Mouse (Mus musculus): ENCODE measurements at regions not wholly inside any gene's neighbourhood (a gene's known extent, or its start where the extent isn't known, plus 50 kb on each side); places are given as distances from the start of the nearest gene placed in this dataset.

DNA sequence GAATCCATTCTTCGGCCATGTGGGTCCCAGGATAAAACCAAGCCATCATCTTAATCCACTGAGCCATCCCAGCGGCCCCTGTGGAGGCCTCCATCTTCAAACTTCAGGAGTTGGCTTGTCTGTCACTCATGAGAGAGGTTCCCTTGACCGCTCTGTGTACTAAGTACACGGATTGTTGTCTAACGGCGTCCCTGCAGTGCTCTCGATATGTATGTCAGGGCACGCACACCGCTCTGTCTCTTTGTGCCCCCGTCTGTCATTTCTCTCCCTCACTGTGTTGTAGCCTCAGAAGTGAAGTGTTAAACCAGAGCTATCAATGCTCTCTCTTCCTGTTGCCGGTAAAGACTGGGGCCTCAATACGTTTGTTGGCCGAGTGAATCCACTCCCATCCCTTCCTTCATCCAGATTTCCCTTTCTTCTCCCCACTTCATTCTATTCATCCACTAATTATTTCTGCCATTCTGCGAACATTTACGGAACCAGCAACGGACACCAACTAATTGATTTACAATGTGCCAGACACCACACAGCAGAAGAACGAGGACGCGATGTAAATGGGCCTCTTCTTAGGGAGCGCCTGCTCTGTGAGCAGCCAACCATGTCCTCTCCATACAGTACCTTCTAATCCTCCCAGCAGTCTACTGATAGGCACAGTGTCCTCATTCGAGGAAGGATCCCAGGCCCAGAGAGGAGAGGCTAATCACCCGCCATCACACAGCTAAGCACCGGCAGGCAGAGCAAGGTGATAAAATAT, 199.6 kb downstream of the Gm11011 start:
- no peaks in the 10 kb centered on the region for H3K4me1 ChIP-seq (ENCODE audit: control insufficient read depth, insufficient read depth, low read length)
- no peak for TF ChIP-seq POLR2A (IDR thresholded peaks at IDR 0.05; ENCODE audit: borderline replicate concordance, extremely low read depth, low read depth, low read length)
- TF ChIP-seq CTCF (IDR thresholded peaks at IDR 0.05; ENCODE audit: insufficient read depth, low read length) = no peak
- no peak overlapping the region for H3K4me3 ChIP-seq (replicated peaks; ENCODE audit: extremely low read depth, low read depth, low read length)
- no peak for DNase-seq
- WGBS = 81% methylated on average over 23 of the region's 23 CpGs

DNA sequence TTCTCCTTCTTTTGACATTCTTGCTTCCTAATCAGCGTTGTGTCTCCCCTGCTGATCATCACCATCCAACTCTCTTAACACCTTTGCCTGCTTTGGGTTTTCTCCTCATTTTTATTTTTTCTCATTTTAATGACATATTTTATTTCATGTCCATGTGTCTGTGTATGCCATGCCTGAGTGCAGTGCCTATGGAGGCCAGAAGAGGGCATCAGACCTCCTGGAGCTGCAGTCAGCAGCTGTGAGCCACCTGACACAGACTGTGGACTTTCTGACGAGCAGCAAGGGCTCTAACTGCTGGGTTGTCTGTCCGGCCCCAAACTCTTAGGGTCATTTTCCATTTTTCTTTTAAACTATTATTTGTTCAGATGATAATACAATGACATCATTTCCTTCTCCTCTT, 203.8 kb downstream of the Gm11011 start:
- no peak for DNase-seq
- TF ChIP-seq POLR2A (IDR thresholded peaks at IDR 0.05; ENCODE audit: borderline replicate concordance, extremely low read depth, low read depth, low read length) = no peak
- TF ChIP-seq CTCF (IDR thresholded peaks at IDR 0.05; ENCODE audit: insufficient read depth, low read length) = no peak
- WGBS = 88% methylated on average over 3 of the region's 3 CpGs
- Histone ChIP-seq H3K4me3 (replicated peaks; ENCODE audit: extremely low read depth, low read depth, low read length) (no peak overlapping the region), H3K4me1 (ENCODE audit: control insufficient read depth, insufficient read depth, low read length) (no peaks in the 10 kb centered on the region)

DNA sequence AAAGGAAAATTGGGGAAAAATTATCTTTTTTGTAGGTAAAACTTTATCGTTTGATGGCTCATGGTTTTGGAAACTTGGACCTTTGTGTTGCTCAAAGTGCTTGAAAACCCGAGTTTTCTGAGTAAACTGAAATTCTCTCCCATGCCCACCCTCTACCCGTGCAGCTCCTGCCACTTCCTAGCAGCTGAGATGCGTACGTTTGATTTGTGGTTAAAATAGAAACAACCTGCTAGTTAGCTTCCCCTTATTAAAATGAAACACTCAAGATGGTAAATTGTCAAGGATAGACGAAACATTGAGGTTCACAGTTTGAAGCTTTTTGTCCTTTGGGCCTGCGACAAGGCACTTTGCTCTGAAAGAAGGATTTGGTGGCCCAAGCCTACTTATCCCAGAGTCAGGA, 214.5 kb downstream of the Gm11011 start:
- no peak for DNase-seq
- Histone ChIP-seq H3K4me3 (replicated peaks; ENCODE audit: extremely low read depth, low read depth, low read length) (no peak overlapping the region), H3K4me1 (ENCODE audit: control insufficient read depth, insufficient read depth, low read length) (no peaks in the 10 kb centered on the region)
- TF ChIP-seq CTCF (IDR thresholded peaks at IDR 0.05; ENCODE audit: insufficient read depth, low read length) (no peak), POLR2A (IDR thresholded peaks at IDR 0.05; ENCODE audit: borderline replicate concordance, extremely low read depth, low read depth, low read length) (no peak)
- 77% methylated on average over 7 of the region's 7 CpGs for WGBS

DNA sequence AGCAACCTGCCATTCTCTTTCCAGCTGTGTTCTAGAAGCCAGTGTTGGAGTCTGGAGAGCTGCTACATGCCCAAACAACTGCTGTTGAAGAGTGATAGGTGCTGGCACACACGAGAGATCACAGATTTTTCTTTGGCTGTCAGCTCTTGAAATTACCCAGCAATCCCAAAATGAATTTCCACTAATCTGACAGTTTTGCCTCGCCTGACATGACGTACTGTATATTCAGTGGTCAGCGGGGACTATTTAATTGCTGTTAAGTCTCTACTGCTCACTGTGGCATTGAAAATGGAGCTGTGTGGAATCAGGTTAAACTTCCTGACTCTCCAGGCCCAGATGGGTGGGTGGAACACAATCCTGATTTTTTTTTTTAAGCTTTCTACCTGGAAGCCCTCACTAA, 222.5 kb downstream of the Gm11011 start:
- Histone ChIP-seq H3K4me1 (ENCODE audit: control insufficient read depth, insufficient read depth, low read length) (no peaks in the 10 kb centered on the region), H3K4me3 (replicated peaks; ENCODE audit: extremely low read depth, low read depth, low read length) (no peak overlapping the region)
- 71% methylated on average over 4 of the region's 4 CpGs for WGBS
- TF ChIP-seq CTCF (IDR thresholded peaks at IDR 0.05; ENCODE audit: insufficient read depth, low read length) (no peak), POLR2A (IDR thresholded peaks at IDR 0.05; ENCODE audit: borderline replicate concordance, extremely low read depth, low read depth, low read length) (no peak)
- no peak for DNase-seq

DNA sequence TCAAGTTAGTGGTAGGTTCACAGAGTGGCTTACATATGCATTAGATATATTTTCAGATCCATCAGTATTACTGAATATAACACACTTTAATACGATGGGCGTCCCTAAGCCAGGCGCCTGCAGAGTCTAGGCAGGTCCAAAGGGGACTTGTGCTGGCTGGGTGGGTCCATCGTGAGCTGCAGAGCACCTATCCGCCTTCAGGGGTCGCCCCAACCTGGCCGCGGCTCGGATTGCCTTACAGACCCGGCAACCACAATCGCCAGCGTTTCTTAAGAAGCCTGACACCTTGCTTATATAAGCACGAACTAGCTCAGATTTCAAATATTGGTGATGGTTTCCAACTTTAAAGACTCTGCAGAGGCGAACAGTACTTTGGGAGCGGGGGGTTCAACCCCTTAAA, 227.3 kb downstream of the Gm11011 start:
- Histone ChIP-seq H3K4me1 (ENCODE audit: control insufficient read depth, insufficient read depth, low read length) (no peaks in the 10 kb centered on the region), H3K4me3 (replicated peaks; ENCODE audit: extremely low read depth, low read depth, low read length) (no peak overlapping the region)
- WGBS = 10% methylated on average over 15 of the region's 15 CpGs
- TF ChIP-seq CTCF (IDR thresholded peaks at IDR 0.05; ENCODE audit: insufficient read depth, low read length) = no peak
- no peak for TF ChIP-seq POLR2A (IDR thresholded peaks at IDR 0.05; ENCODE audit: borderline replicate concordance, extremely low read depth, low read depth, low read length)
- DNase-seq = peak; percentile 3

DNA sequence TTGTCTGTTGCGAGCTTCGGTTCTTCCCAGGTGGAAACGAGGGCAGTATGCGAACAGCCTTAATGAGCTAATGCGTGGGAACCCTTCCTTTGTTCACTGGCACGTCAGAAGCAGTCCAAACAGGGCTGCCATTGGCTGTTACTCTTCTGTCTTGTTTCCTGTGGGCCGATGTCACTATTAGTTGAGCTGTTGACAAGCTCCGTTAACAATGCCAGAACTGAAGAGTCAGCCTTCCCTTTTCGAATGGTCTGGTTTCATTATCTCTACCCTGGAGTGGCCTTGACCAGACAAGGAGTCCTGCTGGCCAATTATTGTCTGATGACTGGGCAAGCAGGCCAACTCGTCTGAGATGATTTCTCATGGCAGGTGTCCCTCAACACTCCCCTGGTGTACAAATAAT, 230.1 kb downstream of the Gm11011 start:
- WGBS = 69% methylated on average over 10 of the region's 10 CpGs
- Histone ChIP-seq H3K4me3 (replicated peaks; ENCODE audit: extremely low read depth, low read depth, low read length) (no peak overlapping the region), H3K4me1 (ENCODE audit: control insufficient read depth, insufficient read depth, low read length) (no peaks in the 10 kb centered on the region)
- no peak for DNase-seq
- no peak for TF ChIP-seq POLR2A (IDR thresholded peaks at IDR 0.05; ENCODE audit: borderline replicate concordance, extremely low read depth, low read depth, low read length)
- TF ChIP-seq CTCF (IDR thresholded peaks at IDR 0.05; ENCODE audit: insufficient read depth, low read length) = no peak

DNA sequence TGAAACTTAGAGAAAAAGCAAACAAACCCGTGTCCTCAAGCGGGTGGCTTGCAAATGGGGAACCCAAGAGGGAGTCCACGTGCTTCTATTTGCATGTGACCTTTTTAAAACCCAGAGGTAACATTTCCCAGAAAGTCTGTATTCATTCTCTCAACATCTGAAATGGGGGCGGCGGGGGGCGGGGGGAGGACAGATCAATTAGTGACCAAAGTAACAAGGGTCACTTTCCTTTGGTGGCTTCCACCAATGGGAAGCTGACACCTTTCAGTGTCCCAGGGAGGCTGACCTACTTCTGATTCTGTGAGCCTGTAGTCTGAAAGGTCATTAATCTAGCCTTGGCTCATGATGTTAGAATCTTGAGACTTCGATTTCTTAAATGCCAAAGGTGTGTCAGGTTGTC, 236.0 kb downstream of the Gm11011 start:
- H3K4me3 ChIP-seq (replicated peaks; ENCODE audit: extremely low read depth, low read depth, low read length) = no peak overlapping the region
- 76% methylated on average over 7 of the region's 7 CpGs for WGBS
- DNase-seq = no peak
- TF ChIP-seq POLR2A (IDR thresholded peaks at IDR 0.05; ENCODE audit: borderline replicate concordance, extremely low read depth, low read depth, low read length) = no peak
- TF ChIP-seq CTCF (IDR thresholded peaks at IDR 0.05; ENCODE audit: insufficient read depth, low read length) = no peak
- H3K4me1 ChIP-seq (ENCODE audit: control insufficient read depth, insufficient read depth, low read length) = no peaks in the 10 kb centered on the region

DNA sequence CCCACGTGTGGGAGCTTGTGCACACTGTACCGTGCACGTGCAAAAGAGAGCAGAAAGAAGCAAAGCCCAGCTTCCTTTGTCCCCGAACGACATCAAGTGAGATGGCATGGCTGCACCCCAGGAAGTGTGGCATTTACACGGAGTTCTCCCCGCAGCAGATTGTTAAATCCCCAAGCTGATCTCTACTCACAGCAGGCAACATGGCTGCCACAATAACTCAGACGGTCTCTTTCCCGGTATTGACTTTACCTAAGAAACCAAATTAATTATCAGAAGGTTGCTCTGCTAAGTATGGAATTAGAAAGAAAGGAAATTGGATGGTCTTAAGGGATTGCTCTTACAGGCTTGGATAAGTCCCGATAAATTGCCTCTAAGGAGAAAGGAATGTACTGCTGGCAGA, 241.4 kb downstream of the Gm11011 start:
- WGBS = 67% methylated on average over 10 of the region's 10 CpGs
- no peaks in the 10 kb centered on the region for H3K4me1 ChIP-seq (ENCODE audit: control insufficient read depth, insufficient read depth, low read length)
- no peak for DNase-seq
- TF ChIP-seq POLR2A (IDR thresholded peaks at IDR 0.05; ENCODE audit: borderline replicate concordance, extremely low read depth, low read depth, low read length) (no peak), CTCF (IDR thresholded peaks at IDR 0.05; ENCODE audit: insufficient read depth, low read length) (no peak)
- no peak overlapping the region for H3K4me3 ChIP-seq (replicated peaks; ENCODE audit: extremely low read depth, low read depth, low read length)

DNA sequence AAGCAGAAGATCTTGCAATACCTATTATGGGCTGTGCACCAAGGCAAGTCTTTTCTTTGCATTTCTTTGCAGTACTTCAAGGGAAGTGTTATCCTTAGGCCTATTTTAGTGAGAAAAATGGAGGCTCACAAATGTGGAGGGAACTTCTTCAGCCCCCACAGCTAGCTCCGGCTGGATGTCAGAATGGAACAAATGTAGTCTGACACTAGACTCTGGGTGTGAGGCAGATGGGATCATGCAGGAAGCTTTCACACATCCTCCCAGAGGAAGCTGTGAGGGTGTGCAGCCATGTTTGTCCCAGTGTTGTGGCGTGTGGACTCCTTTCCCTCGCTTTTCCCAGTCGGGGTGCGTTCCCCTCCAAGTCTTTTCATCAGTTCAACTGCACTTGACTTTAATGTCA, 268.0 kb downstream of the Gm11011 start:
- no peak overlapping the region for H3K4me3 ChIP-seq (replicated peaks; ENCODE audit: extremely low read depth, low read depth, low read length)
- H3K4me1 ChIP-seq (ENCODE audit: control insufficient read depth, insufficient read depth, low read length) = no peaks in the 10 kb centered on the region
- no peak for DNase-seq
- WGBS = 65% methylated on average over 5 of the region's 5 CpGs
- TF ChIP-seq CTCF (IDR thresholded peaks at IDR 0.05; ENCODE audit: insufficient read depth, low read length) = no peak
- TF ChIP-seq POLR2A (IDR thresholded peaks at IDR 0.05; ENCODE audit: borderline replicate concordance, extremely low read depth, low read depth, low read length) = no peak

DNA sequence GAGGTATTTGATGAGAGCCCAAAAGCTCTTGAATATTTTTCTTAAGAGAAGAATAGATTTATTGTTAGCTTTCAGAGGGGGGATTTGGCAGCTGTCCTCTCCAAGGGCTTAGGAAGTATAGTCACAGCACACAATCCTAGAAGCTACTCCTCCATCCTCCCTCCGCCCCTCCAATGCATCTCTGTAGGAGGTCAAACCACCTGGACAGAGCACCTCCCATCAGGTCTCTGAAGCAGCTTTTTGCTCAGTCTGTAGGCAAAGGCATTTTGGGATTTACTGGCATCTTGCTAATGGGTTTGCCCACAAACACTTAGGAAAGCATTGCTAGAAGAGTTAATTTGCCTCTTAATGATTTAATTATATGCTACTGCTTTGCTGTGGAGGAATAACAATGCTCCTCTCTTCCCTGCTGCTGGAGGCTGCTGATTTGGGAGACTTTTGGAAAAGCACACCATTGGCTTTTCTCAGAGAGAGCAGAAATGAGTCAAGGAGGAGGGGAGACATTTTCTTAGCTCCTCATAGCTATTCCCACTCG, 273.1 kb downstream of the Gm11011 start:
- Histone ChIP-seq H3K4me3 (replicated peaks; ENCODE audit: extremely low read depth, low read depth, low read length) (no peak overlapping the region), H3K4me1 (ENCODE audit: control insufficient read depth, insufficient read depth, low read length) (no peaks in the 10 kb centered on the region)
- TF ChIP-seq CTCF (IDR thresholded peaks at IDR 0.05; ENCODE audit: insufficient read depth, low read length) (no peak), POLR2A (IDR thresholded peaks at IDR 0.05; ENCODE audit: borderline replicate concordance, extremely low read depth, low read depth, low read length) (no peak)
- no peak for DNase-seq
- WGBS = 59% methylated on average over 2 of the region's 2 CpGs
